In the genomic region with DNA sequence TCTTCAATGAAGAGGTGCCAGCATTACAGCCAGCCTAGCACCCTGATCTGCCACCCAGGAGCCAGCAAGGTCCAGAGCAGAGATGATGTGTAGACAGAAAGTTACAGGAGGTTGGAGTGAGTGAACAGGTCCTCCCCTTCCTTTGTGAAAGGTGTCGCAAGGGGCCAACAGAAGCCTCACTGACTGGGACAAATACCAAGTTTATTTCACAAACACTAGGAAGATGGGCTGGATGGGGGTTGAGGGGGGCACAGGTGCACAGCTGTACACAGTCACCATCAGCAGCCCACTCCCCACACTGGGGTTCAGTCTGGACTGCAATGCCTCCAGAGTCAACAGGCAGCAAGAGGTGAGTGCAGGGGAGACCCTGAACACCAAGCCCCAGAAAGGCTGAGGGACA, we compare ENCODE assay signal across 12 mouse cellular contexts. TPM values are rescaled to one million over a fixed set of nuclear protein-coding genes. Genes with fewer than 3 reads are reported as not detected.
A peak's percentile ranks its signal among the peaks of the same experiment; 100 is the strongest.
DNase-seq lines count a peak whose midpoint lies in the region; ATAC-seq lines count a peak whose summit lies in the region.
"Had no signal": no experiment of that assay in that cellular context is flagged by ENCODE, and none has a peak within 500 bp of the region (broad histone marks: within the 10 kb centered on the region; RNA-seq: fewer than 3 reads in every experiment).

No protein-coding gene starts in this region.

- no peak for ATAC-seq in neural tube, embryonic 11.5 days (ENCODE audit: insufficient read depth, low FRiP score, low TSS enrichment)
- no peak for ATAC-seq in liver, embryonic 13.5 days (ENCODE audit: low read depth)
- no peak for ATAC-seq in stomach, embryonic 16.5 days (ENCODE audit: insufficient read depth, low FRiP score)
- no peak for ATAC-seq in CD4-positive, CD25-positive, alpha-beta regulatory T cell, adult 4 months

- H3K9me3 ChIP-seq in neural tube, embryonic 11.5 days (ENCODE audit: control insufficient read depth, low read length) = no peaks in the 10 kb centered on the region
- H3K9me3 ChIP-seq in liver, embryonic 13.5 days (replicated peaks) = no peaks in the 10 kb centered on the region
- H3K9me3 ChIP-seq in stomach, embryonic 16.5 days (replicated peaks; ENCODE audit: control insufficient read depth, low read length) = no peaks in the 10 kb centered on the region

- H3K36me3 ChIP-seq in neural tube, embryonic 11.5 days (ENCODE audit: control insufficient read depth, insufficient read depth, low read length) = peaks cover 3% of the 10 kb centered on the region; the same call in 1 of the 2 replicates
- peaks cover 29% of the 10 kb centered on the region for H3K36me3 ChIP-seq in liver, embryonic 13.5 days
- H3K36me3 ChIP-seq in stomach, embryonic 16.5 days (ENCODE audit: control insufficient read depth, insufficient read depth, low read length) = peaks cover 13% of the 10 kb centered on the region

- peaks cover 20% of the 10 kb centered on the region for H3K4me1 ChIP-seq in neural tube, embryonic 11.5 days (ENCODE audit: control insufficient read depth, insufficient read depth, low read length)
- peaks cover 49% of the 10 kb centered on the region for H3K4me1 ChIP-seq in liver, embryonic 13.5 days (replicated peaks)
- peaks cover 26% of the 10 kb centered on the region for H3K4me1 ChIP-seq in stomach, embryonic 16.5 days (ENCODE audit: control insufficient read depth, insufficient read depth, low read length)

- H3K4me2 ChIP-seq in neural tube, embryonic 11.5 days (ENCODE audit: low read depth) = peak overlapping the region; percentile 72; the same call in 1 of the 2 replicates
- H3K4me2 ChIP-seq in liver, embryonic 13.5 days = peak overlapping the region; percentile 93
- 0 out of 2 replicates have a peak overlapping the region, but pooled peaks have one; percentile 86 for H3K4me2 ChIP-seq in stomach, embryonic 16.5 days (ENCODE audit: low read depth, low read length)

- no peak overlapping the region for H3K27ac ChIP-seq in neural tube, embryonic 11.5 days (ENCODE audit: low read depth, low read length)
- no peak overlapping the region for H3K27ac ChIP-seq in liver, embryonic 13.5 days
- H3K27ac ChIP-seq in stomach, embryonic 16.5 days (ENCODE audit: low read length) = 0 out of 2 replicates have a peak overlapping the region, but pooled peaks have one; percentile 2
- H3K27ac ChIP-seq: kidney, postnatal 0 days had no signal

- WGBS in neural tube, embryonic 11.5 days = no CpG with 5 or more reads among the region's 1 CpGs
- WGBS in liver, embryonic 13.5 days (ENCODE audit: insufficient replicate concordance) = 94% methylated on average over 1 of the region's 1 CpGs
- 82% methylated on average over 1 of the region's 1 CpGs for WGBS in stomach, embryonic 16.5 days

- H3K4me3 ChIP-seq in neural tube, embryonic 11.5 days (ENCODE audit: low read depth, low read length) = no peak overlapping the region; the same call in 1 of the 2 replicates
- peak overlapping the region; percentile 66 for H3K4me3 ChIP-seq in liver, embryonic 13.5 days (replicated peaks)
- H3K4me3 ChIP-seq in stomach, embryonic 16.5 days (replicated peaks; ENCODE audit: low read length) = no peak overlapping the region

- no peaks in the 10 kb centered on the region for H3K27me3 ChIP-seq in neural tube, embryonic 11.5 days (ENCODE audit: control insufficient read depth, insufficient read depth, low read length)
- H3K27me3 ChIP-seq in liver, embryonic 13.5 days = peaks cover 45% of the 10 kb centered on the region
- no peaks in the 10 kb centered on the region for H3K27me3 ChIP-seq in stomach, embryonic 16.5 days (ENCODE audit: control insufficient read depth, insufficient read depth, low read length)

- H3K9ac ChIP-seq in neural tube, embryonic 11.5 days (ENCODE audit: low read length) = peak overlapping the region; percentile 14; the same call in 1 of the 2 replicates
- 0 out of 2 replicates have a peak overlapping the region, but pooled peaks have one; percentile 9 for H3K9ac ChIP-seq in liver, embryonic 13.5 days
- H3K9ac ChIP-seq in stomach, embryonic 16.5 days (ENCODE audit: low read length) = peak overlapping the region; percentile 87; the same call in 1 of the 2 replicates

- peak; percentile 58 for DNase-seq in cerebellum, adult 9-11 months
- no peak for DNase-seq in cerebellum, postnatal 36 days
- no peak for DNase-seq in neural tube, embryonic 11.5 days (ENCODE audit: low spot score)
- DNase-seq in neural tube, embryonic 10.5 days (ENCODE audit: extremely low spot score, low spot score) = no peak
- no peak for DNase-seq in liver, embryonic 13.5 days
- DNase-seq in embryo, embryonic 10 days (ENCODE audit: low spot score) = no peak
- DNase-seq: cerebellum, adult 11 months; lung, postnatal 14 days; right cerebral cortex, postnatal 14 days had no signal

RNA-seq across cellular contexts. Expression of a gene that starts 0.9 kb away (rescaled TPM):
- polyA plus RNA-seq in neural tube, embryonic 11.5 days (2014; fragmentation: Nextera tagmentation; extraction: Ambion mirVana) = 30.9 and 32.1 TPM in 2 replicates
- 1.8 and 1.9 TPM in 2 replicates for polyA plus RNA-seq in liver, embryonic 13.5 days (2015; fragmentation: Nextera tagmentation; extraction: Ambion mirVana)
- 11.4 and 14.6 TPM in 2 replicates for polyA plus RNA-seq in stomach, embryonic 16.5 days (2015; fragmentation: Nextera tagmentation; extraction: Ambion mirVana)
- polyA plus RNA-seq in CD4-positive, CD25-positive, alpha-beta regulatory T cell, adult 4 months (2017; shearing (Covaris generic)) = not detected

RNA-seq across cellular contexts. Expression of a gene that starts 3.0 kb away (rescaled TPM):
- polyA plus RNA-seq in neural tube, embryonic 11.5 days (2014; fragmentation: Nextera tagmentation; extraction: Ambion mirVana) = 235 and 249 TPM in 2 replicates
- 158 and 159 TPM in 2 replicates for polyA plus RNA-seq in liver, embryonic 13.5 days (2015; fragmentation: Nextera tagmentation; extraction: Ambion mirVana)
- polyA plus RNA-seq in stomach, embryonic 16.5 days (2015; fragmentation: Nextera tagmentation; extraction: Ambion mirVana) = 224 and 241 TPM in 2 replicates
- polyA plus RNA-seq in CD4-positive, CD25-positive, alpha-beta regulatory T cell, adult 4 months (2017; shearing (Covaris generic)) = 10 to 100 TPM; 91.3 to 92.4 TPM

RNA-seq across cellular contexts. Expression of a gene that starts 7.7 kb away (rescaled TPM):
- polyA plus RNA-seq in neural tube, embryonic 11.5 days (2014; fragmentation: Nextera tagmentation; extraction: Ambion mirVana) = 23.8 and 25.0 TPM in 2 replicates
- 9.8 and 10.5 TPM in 2 replicates for polyA plus RNA-seq in liver, embryonic 13.5 days (2015; fragmentation: Nextera tagmentation; extraction: Ambion mirVana)
- 16.5 and 19.4 TPM in 2 replicates for polyA plus RNA-seq in stomach, embryonic 16.5 days (2015; fragmentation: Nextera tagmentation; extraction: Ambion mirVana)
- 10 to 100 TPM; 33.3 to 40.3 TPM for polyA plus RNA-seq in CD4-positive, CD25-positive, alpha-beta regulatory T cell, adult 4 months (2017; shearing (Covaris generic))

RNA-seq across cellular contexts. Expression of a gene that starts 11.8 kb away (rescaled TPM):
- polyA plus RNA-seq in neural tube, embryonic 11.5 days (2014; fragmentation: Nextera tagmentation; extraction: Ambion mirVana) = 0.81 and 1.8 TPM in 2 replicates
- 1.0 and 1.1 TPM in 2 replicates for polyA plus RNA-seq in liver, embryonic 13.5 days (2015; fragmentation: Nextera tagmentation; extraction: Ambion mirVana)
- 0.62 and 1.6 TPM in 2 replicates for polyA plus RNA-seq in stomach, embryonic 16.5 days (2015; fragmentation: Nextera tagmentation; extraction: Ambion mirVana)
- polyA plus RNA-seq in CD4-positive, CD25-positive, alpha-beta regulatory T cell, adult 4 months (2017; shearing (Covaris generic)) = not detected

RNA-seq across cellular contexts. Expression of a gene that starts 30.7 kb away (rescaled TPM):
- polyA plus RNA-seq in neural tube, embryonic 11.5 days (2014; fragmentation: Nextera tagmentation; extraction: Ambion mirVana) = 56.3 and 67.0 TPM in 2 replicates
- polyA plus RNA-seq in liver, embryonic 13.5 days (2015; fragmentation: Nextera tagmentation; extraction: Ambion mirVana) = 22.5 and 25.9 TPM in 2 replicates
- 42.4 and 43.8 TPM in 2 replicates for polyA plus RNA-seq in stomach, embryonic 16.5 days (2015; fragmentation: Nextera tagmentation; extraction: Ambion mirVana)
- 10 to 100 TPM; 15.7 to 21.2 TPM for polyA plus RNA-seq in CD4-positive, CD25-positive, alpha-beta regulatory T cell, adult 4 months (2017; shearing (Covaris generic))

Comparison
In these comparisons a context has a peak if more than half of its experiments do, and no peak if none do; other contexts are left out.
1. H3K9ac ChIP-seq: peak in every context shown above with its lines; median percentile 87 in stomach, embryonic 16.5 days; 14 in neural tube, embryonic 11.5 days; 9 in liver, embryonic 13.5 days.